ENCODE assay signal across 8 mouse cellular contexts in the genomic region with DNA sequence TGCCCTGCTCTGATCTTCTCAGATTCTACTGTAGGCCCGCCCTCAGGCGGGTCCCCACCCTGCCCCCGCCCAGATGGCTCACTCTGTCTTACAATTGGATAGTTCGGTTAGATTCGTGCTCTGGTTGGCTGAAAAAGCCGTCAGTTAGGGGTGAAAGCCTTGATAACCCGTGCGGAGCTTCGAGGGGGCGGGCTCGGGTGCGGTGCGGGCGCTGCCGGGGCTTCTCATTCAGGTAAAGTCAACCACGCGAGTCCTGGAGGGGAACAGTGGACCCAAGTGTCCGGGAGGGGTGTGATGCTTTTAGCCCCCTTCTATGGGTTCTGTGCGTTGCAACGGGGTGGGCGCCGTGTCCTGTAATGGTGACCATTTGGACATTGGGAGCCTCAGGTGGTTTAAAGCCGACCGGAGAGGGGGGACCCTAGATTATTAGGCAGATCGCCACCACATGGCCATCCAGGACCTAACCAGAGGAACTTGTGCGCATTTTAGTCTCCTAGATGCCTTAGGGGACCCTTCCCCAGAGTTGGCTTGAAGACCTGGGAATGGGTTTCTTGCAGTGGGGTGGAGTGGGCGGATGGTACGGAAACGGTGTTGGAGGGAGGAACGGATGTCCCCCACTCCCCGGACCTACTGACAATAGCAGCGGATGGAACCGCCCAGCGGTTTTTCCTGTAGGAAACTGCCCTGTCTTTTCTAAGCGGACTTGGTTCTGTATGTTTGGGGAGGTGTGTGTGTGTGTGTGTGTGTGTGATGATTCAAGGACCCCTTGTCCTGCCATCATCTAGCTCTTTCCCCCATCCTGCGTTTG. TPM values are rescaled to one million over a fixed set of nuclear protein-coding genes. Genes with fewer than 3 reads are reported as not detected.
A peak's percentile ranks its signal among the peaks of the same experiment; 100 is the strongest.
DNase-seq lines count a peak whose midpoint lies in the region; ATAC-seq and TF ChIP-seq lines count a peak whose summit lies in the region.

A gene (plus strand): TSS at position 186 of the 808 bp plus-strand sequence.

- peak within 1 kb of the TSS; percentile 61 for H3K4me3 ChIP-seq in cortical plate, adult 2 months (ENCODE audit: insufficient read depth, low read length)
- peak within 1 kb of the TSS; percentile 92 for H3K4me3 ChIP-seq in megakaryocyte, embryonic 14.5 days (replicated peaks)

- peak within 1 kb of the TSS; percentile 60 for H3K27ac ChIP-seq in cortical plate, adult 2 months (ENCODE audit: insufficient read depth, low read length)

- H3K9me3 ChIP-seq in megakaryocyte, embryonic 14.5 days: no peaks in the 10 kb centered on the region

- H3K36me3 ChIP-seq in megakaryocyte, embryonic 14.5 days (replicated peaks; ENCODE audit: low read length): no peaks in the 10 kb centered on the region

- H3K4me1 ChIP-seq in cortical plate, adult 2 months (ENCODE audit: control insufficient read depth, insufficient read depth, low read length): no peaks in the 10 kb centered on the region
- peaks cover 36% of the 10 kb centered on the region for H3K4me1 ChIP-seq in megakaryocyte, embryonic 14.5 days

- peak; percentile 89 for ATAC-seq in activated CD4-positive, CD25-positive, alpha-beta regulatory T cell, adult 4 months

- peak; percentile 50; the same call in 1 of the 2 replicates for TF ChIP-seq POLR2A in cortical plate, adult 2 months (IDR thresholded peaks at IDR 0.05; ENCODE audit: extremely low read depth, insufficient read depth, low read length)

- DNase-seq in gastrocnemius, adult 8-10 months (ENCODE audit: low spot score in 2 of 2): peak; percentile 71 to 74
- peak; percentile 93 for DNase-seq in hindlimb bud, embryonic 11.5 days (ENCODE audit: extremely low spot score, low read depth, low spot score)
- DNase-seq in left cerebral cortex, adult 8-10 months (ENCODE audit: low spot score in 2 of 2): peak; percentile 86 to 94
- DNase-seq in right cerebral cortex, postnatal 10 days (ENCODE audit: low spot score in 2 of 2): peak; percentile 97 to 98
- DNase-seq in urinary bladder, postnatal 25 days (ENCODE audit: low spot score): peak; percentile 93

- peaks cover 5% of the 10 kb centered on the region for H3K27me3 ChIP-seq in megakaryocyte, embryonic 14.5 days (replicated peaks)

- no peak for TF ChIP-seq CTCF in cortical plate, adult 2 months (IDR thresholded peaks at IDR 0.05; ENCODE audit: extremely low read depth, insufficient read depth, low read length)

RNA-seq across cellular contexts. Expression of the gene that starts here (rescaled TPM):
- 1 to 10 TPM; 1.9 to 3.3 TPM for polyA plus RNA-seq in activated CD4-positive, CD25-positive, alpha-beta regulatory T cell, adult 4 months (2017; shearing (Covaris generic))
- 59.0 and 69.7 TPM in 2 replicates for polyA plus RNA-seq in cortical plate, adult 2 months (2012; rRNA removed)
- 10 to 100 TPM; 12.4 to 17.4 (median 14.8) TPM for total RNA-seq in gastrocnemius, adult 8-10 months (2022)
- total RNA-seq in left cerebral cortex, adult 8-10 months (2022): 10 to 100 TPM; 27.6 to 33.8 (median 31.5) TPM
- polyA plus RNA-seq in megakaryocyte, embryonic 14.5 days (2012; ENCODE audit: insufficient read depth, low replicate concordance): 3.8 and 3.9 TPM in 2 replicates

Comparison
In these comparisons a context has a peak if more than half of its experiments do, and no peak if none do; other contexts are left out.
1. Peak in every context shown above with its lines: DNase-seq, ATAC-seq, H3K4me3 ChIP-seq and H3K27ac ChIP-seq.
2. RNA of the gene that starts here (polyA plus RNA-seq): 59.0 to 69.7 TPM in cortical plate, adult 2 months; 3.8 to 3.9 TPM in megakaryocyte, embryonic 14.5 days and 1.9 to 3.3 TPM in activated CD4-positive, CD25-positive, alpha-beta regulatory T cell, adult 4 months; every median in the first group is over 10 times any median in the second.